Mouse (Mus musculus): ENCODE data around the gene Clic4. TPM values are rescaled to one million over a fixed set of nuclear protein-coding genes. Genes with fewer than 3 reads are reported as not detected.

The Clic4 gene
- total RNA-seq, 2 experiments from 2014 or later, result 30.2 to 35.7 TPM

Other genes with a start within 250 kb of the Clic4 start
- under 1 TPM in 1 of 2 experiments, not detected in 1; 0.12 TPM for gene Runx3, start 152.2 kb downstream of the Clic4 start, total RNA-seq (2021)
- gene Srrm1, start 80.5 kb upstream of the Clic4 start, total RNA-seq (2021), result 100 to 1,000 TPM; 131 to 132 TPM
- under 1 TPM; 0.35 to 0.75 TPM for gene Ncmap, start 125.4 kb upstream of the Clic4 start, total RNA-seq (2021)
- 10 to 100 TPM; 30.6 to 30.8 TPM for gene Rcan3, start 161.0 kb upstream of the Clic4 start, total RNA-seq (2021)
- gene Stpg1, start 222.0 kb upstream of the Clic4 start, total RNA-seq (2021), result 1 to 10 TPM; 1.0 to 1.8 TPM
- gene Nipal3, start 222.2 kb upstream of the Clic4 start, total RNA-seq (2021), result 100 to 1,000 TPM in 1 of 2 experiments, 10 to 100 TPM in 1; 87.4 to 101 TPM

Measured in left cerebral cortex, adult 18-20 months (tissue).